Mouse (Mus musculus) small intestine, adult 2 months (tissue): ENCODE data around the gene Cdh13. TPM values are rescaled to one million over a fixed set of nuclear protein-coding genes. Genes with fewer than 3 reads are reported as not detected.

Experiments
- H3K27ac ChIP-seq: fragments of 200-500 bp; 2 replicates; pipeline ENCODE4 v1.5.1; 2012; ENCODE audit warnings: low read depth, low read length, control low read depth, inconsistent platforms; ENCODE audit not compliant: insufficient read depth
- H3K27me3 ChIP-seq: fragments of 200-500 bp; 2 replicates; pipeline ENCODE4 v1.6.1; 2012; ENCODE audit warnings: mild to moderate bottlenecking, moderate library complexity, low read length, inconsistent platforms; ENCODE audit not compliant: control insufficient read depth, insufficient read depth
- H3K36me3 ChIP-seq: fragments of 200-500 bp; 2 replicates; pipeline ENCODE4 v1.6.1; 2012; ENCODE audit warnings: mild to moderate bottlenecking, low read length, control low read depth, inconsistent platforms; ENCODE audit not compliant: control insufficient read depth, insufficient read depth
- H3K4me1 ChIP-seq: fragments of 200-500 bp; 2 replicates; pipeline ENCODE4 v1.6.1; 2012; ENCODE audit warnings: low read length, inconsistent platforms, mixed read lengths; ENCODE audit not compliant: control insufficient read depth, insufficient read depth, insufficient read length
- H3K4me3 ChIP-seq: fragments of 200-500 bp; 2 replicates; pipeline ENCODE4 v1.5.1; 2012; ENCODE audit warnings: low read depth, mild to moderate bottlenecking, control low read depth, inconsistent platforms, low read length, moderate library complexity
- CTCF ChIP-seq: fragments of 200-500 bp; IDR thresholded peaks from 2 replicates; pipeline ENCODE4 v1.5.1; 2012; ENCODE audit warnings: low read depth, mild to moderate bottlenecking, control low read depth, inconsistent platforms, low read length, moderate library complexity, mixed read lengths; ENCODE audit not compliant: insufficient replicate concordance, insufficient read length; ENCODE audit errors: extremely low read depth
- POLR2A ChIP-seq: fragments of 200-500 bp; IDR thresholded peaks from 2 replicates; pipeline ENCODE4 v1.6.1; 2012; ENCODE audit warnings: low read depth, mild to moderate bottlenecking, control low read depth, inconsistent platforms, low read length, moderate library complexity
- WGBS: fragments of 180-500 bp; shearing (Covaris S2); methylation state at CpG from one replicate; pipeline ENCODE4 v1.1.7; 2018; 5-methylcytosine and 5-hydroxymethylcytosine counted together
- polyA plus RNA-seq: library from polyadenylated mRNA; depleted of rRNA; stranded (reverse); fragments of >200 nt; gene quantifications from 2 replicates; pipeline ENCODE4 v1.2.3, GENCODE M21; 2012

The Cdh13 gene
- polyA plus RNA-seq, 1 experiment: 4.6 TPM

DNA sequence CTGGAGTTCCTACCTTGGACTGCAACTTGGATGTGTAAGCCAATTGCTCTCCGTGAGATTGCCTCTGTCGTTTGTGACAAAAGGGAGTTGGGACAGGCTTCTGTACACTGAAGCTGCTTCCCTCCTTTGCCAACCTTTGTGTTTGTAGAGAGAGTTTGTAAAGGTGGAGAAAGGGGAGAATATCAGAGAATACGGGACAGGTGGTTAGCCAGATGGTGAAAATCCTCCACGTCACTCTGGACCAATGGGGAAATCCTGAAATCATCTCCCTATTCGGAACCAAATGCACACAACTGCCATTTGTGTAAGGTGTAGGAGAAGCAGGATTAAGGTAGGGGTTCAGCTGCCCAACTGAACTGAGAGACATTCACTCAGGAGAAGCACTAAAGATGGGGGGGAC lies 721.3 kb downstream of the Cdh13 start:
- Histone ChIP-seq H3K27ac (no peak overlapping the region), H3K36me3 (no peaks in the 10 kb centered on the region), H3K4me3 (no peak overlapping the region), H3K4me1 (no peaks in the 10 kb centered on the region), H3K27me3 (no peaks in the 10 kb centered on the region)
- WGBS: 82% methylated on average over 5 of the region's 5 CpGs
- TF ChIP-seq CTCF (no peak), POLR2A (no peak)

DNA sequence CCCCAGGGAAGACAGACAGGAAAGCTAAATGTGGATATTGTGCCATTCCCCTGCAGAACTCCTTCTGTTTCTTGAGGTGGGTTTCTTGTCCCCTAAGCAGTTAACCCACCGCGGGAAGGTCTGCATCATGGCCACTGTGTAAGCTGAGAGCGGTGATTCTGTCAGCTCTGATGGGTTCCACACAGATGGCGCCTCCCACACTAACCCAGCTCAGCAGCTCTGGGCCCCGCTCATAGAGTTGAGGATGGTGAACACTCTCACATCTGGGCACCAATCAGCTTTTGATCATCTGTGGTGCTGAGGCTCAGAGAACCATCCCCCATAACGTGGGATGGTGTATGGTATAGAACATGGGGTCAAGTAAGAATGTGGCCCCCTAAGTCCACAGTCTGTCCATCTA lies 735.1 kb downstream of the Cdh13 start:
- Histone ChIP-seq H3K36me3 (no peaks in the 10 kb centered on the region), H3K27ac (no peak overlapping the region), H3K27me3 (no peaks in the 10 kb centered on the region), H3K4me1 (no peaks in the 10 kb centered on the region), H3K4me3 (no peak overlapping the region)
- WGBS: 83% methylated on average over 6 of the region's 6 CpGs
- no peak for TF ChIP-seq CTCF
- TF ChIP-seq POLR2A: no peak

DNA sequence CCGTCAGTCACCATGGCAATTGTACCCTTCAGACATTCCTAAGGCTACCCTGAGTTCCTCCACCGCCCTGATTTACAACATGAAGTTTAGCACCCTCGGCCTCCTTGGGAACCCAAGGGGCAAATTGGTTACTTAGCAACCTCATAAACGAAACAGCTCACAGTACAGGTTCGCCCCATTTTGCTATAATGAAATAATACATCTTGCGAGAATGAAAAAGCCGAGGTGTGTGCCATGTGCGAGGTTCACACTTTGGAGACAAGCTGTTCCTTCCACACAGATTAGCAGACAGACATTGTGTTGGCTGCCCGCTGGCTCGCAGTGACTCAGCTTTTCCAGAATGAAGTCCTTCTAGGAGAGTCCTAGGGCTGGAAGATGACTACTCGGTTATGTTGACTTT lies 737.2 kb downstream of the Cdh13 start:
- Histone ChIP-seq H3K36me3 (no peaks in the 10 kb centered on the region), H3K4me1 (no peaks in the 10 kb centered on the region), H3K27me3 (no peaks in the 10 kb centered on the region), H3K4me3 (no peak overlapping the region), H3K27ac (no peak overlapping the region)
- 28% methylated on average over 11 of the region's 11 CpGs for WGBS
- TF ChIP-seq CTCF (no peak), POLR2A (no peak)

DNA sequence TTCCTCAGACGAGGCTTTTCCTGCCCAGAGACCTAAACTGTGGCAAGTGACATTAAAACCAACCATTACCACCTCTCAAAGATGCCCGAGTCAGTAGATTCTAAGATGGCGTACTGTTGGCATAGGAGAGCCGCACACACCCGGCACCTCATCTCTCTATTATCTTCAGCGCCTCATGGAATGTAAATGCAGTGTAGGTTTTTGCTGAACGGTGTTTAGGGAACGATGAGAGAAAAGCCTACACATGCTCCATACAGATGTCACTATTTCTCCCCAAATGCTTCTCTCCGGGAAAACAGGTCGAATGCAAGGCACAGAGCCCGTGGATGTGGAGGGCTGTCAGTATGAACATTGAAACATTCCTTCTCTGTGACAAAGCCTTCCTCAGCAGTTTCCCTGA lies 737.9 kb downstream of the Cdh13 start:
- 83% methylated on average over 11 of the region's 11 CpGs for WGBS
- no peak for TF ChIP-seq CTCF
- TF ChIP-seq POLR2A: no peak
- no peaks in the 10 kb centered on the region for H3K27me3 ChIP-seq
- no peak overlapping the region for H3K27ac ChIP-seq
- H3K4me1 ChIP-seq: no peaks in the 10 kb centered on the region
- H3K4me3 ChIP-seq: no peak overlapping the region
- no peaks in the 10 kb centered on the region for H3K36me3 ChIP-seq

DNA sequence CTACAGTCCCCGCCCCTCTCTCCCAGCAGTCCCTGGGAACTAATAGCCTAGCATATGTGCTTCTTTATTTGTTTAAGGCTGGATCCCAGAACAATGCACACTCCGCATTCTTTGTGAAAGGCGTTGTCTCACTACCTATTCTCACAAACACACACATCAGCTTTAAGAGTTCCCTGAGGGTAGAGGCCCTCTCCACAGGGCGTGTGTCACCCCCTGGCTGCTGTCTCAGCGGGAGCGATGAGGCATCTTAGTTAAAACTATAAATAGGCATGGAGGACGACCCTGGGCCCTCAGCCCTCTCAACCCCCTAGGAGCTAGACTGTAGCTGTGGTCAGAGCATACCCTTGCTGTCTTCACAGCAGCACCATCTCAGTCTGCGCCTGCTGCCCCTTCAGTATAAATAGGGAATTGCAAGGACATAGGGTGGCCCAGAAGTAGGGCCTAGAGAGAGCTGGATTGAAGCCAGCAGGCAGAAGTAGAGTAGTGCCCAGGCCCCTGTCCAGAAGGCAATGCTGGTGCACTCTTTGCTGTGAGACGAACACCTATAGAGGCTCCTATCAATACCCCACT lies 738.9 kb downstream of the Cdh13 start:
- 55% methylated on average over 9 of the region's 9 CpGs for WGBS

DNA sequence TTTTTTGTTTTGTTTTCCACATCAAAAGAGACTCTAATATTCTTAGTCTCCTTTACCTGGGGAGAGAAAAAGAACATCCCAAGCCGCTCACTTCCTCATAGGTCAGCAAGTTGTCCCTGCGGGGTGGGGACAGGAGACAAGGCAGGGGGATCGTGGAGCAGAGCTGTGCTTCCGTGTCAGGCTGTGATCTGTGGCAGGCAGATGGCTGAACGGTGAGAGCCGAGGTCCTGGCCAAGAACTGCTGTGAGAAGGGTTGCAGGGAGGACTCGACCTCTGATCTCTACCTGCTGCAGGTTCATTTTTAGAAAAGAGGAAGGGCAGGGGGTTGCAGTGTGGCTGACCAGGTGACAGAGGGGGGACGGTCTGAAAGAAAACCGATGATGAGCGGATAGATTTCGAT lies 749.9 kb downstream of the Cdh13 start:
- Histone ChIP-seq H3K27me3 (no peaks in the 10 kb centered on the region), H3K36me3 (no peaks in the 10 kb centered on the region), H3K27ac (no peak overlapping the region), H3K4me1 (no peaks in the 10 kb centered on the region), H3K4me3 (no peak overlapping the region)
- 78% methylated on average over 11 of the region's 11 CpGs for WGBS
- TF ChIP-seq CTCF (no peak), POLR2A (no peak)

More for the DNA sequence above, 738.9 kb downstream of the Cdh13 start:
- TF ChIP-seq POLR2A (no peak), CTCF (no peak)
- Histone ChIP-seq H3K27me3 (no peaks in the 10 kb centered on the region), H3K27ac (no peak overlapping the region), H3K4me1 (no peaks in the 10 kb centered on the region), H3K36me3 (no peaks in the 10 kb centered on the region), H3K4me3 (no peak overlapping the region)

DNA sequence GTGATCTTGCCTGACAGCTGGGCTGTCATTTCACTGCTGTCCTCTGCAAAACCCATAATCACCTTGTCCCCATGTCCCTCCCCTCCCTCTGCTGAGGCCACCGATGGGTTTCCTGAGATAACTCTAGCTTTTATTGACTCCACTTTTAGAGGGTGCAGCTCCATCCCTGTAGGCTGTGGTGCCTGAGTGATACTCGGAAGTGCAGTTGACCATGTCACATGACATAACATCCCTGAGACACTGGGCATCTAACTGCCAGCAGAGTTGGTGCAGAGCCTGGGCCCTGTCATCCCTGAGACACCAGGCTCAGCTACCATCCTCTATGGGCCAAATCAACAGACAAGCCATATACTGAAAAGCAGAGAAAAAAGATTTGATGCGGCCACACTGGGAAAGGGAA lies 750.5 kb downstream of the Cdh13 start:
- Histone ChIP-seq H3K27me3 (no peaks in the 10 kb centered on the region), H3K4me1 (no peaks in the 10 kb centered on the region), H3K27ac (no peak overlapping the region), H3K4me3 (no peak overlapping the region), H3K36me3 (no peaks in the 10 kb centered on the region)
- WGBS: 69% methylated on average over 3 of the region's 3 CpGs
- TF ChIP-seq POLR2A: no peak
- no peak for TF ChIP-seq CTCF

DNA sequence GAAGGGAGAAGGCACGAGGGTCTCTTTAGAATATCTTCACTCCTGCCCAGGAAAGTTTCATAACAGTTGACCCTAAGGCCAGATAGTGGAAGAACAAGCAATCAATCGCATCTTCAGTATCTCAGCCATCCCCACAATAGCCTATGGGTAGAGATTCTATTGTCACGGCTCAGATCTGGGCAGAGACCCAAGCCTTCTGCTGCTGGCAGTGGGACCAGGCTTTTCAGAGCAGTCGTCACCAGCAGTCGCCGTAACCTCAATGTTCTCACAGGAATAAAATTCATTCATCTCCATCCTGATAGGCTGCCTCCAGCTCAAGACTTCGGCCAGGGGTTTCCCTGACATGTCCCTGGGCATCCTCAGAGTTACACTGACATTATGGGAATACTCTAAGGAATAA lies 751.6 kb downstream of the Cdh13 start:
- Histone ChIP-seq H3K27ac (no peak overlapping the region), H3K27me3 (no peaks in the 10 kb centered on the region), H3K4me3 (no peak overlapping the region), H3K4me1 (no peaks in the 10 kb centered on the region), H3K36me3 (no peaks in the 10 kb centered on the region)
- no peak for TF ChIP-seq CTCF
- TF ChIP-seq POLR2A: no peak
- 80% methylated on average over 7 of the region's 7 CpGs for WGBS
